Mouse (Mus musculus) limb, embryonic 14.5 days (tissue): ENCODE results near the gene Yars2. TPM values are rescaled to one million over a fixed set of nuclear protein-coding genes. Genes with fewer than 3 reads are reported as not detected.

ENCODE experiments used
- ATAC-seq: fragments of 200-750 bp; cut with Nextera tagmentation; 2 replicates; pipeline ENCODE4 v1.8.0; 2017; ENCODE audit warnings: low read depth, moderate number of reproducible peaks, moderate TSS enrichment; ENCODE audit not compliant: low FRiP score
- DNase-seq: peaks from one replicate; pipeline ENCODE4 v3.0.0-alpha.2; 2015; ENCODE audit warnings: low spot score
- H3K27ac ChIP-seq: fragments of 300-500 bp; sonication (generic); replicated peaks from 2 replicates; pipeline ENCODE4 v1.5.1; 2014; ENCODE audit warnings: low read depth, mild to moderate bottlenecking, low read length, moderate library complexity, mixed read lengths
- H3K27me3 ChIP-seq: fragments of 300-500 bp; sonication (generic); 2 replicates; pipeline ENCODE4 v1.6.1; 2014; ENCODE audit warnings: low read length, mixed read lengths; ENCODE audit not compliant: control insufficient read depth, insufficient read depth
- H3K36me3 ChIP-seq: fragments of 300-500 bp; sonication (generic); 2 replicates; pipeline ENCODE4 v1.6.1; 2014; ENCODE audit warnings: mild to moderate bottlenecking, low read length, moderate library complexity, mixed read lengths; ENCODE audit not compliant: control insufficient read depth, insufficient read depth
- H3K4me1 ChIP-seq: fragments of 300-500 bp; sonication (generic); 2 replicates; pipeline ENCODE4 v1.6.1; 2014; ENCODE audit warnings: antibody characterized with exemption, low read length, mixed read lengths; ENCODE audit not compliant: control insufficient read depth, insufficient read depth
- H3K4me2 ChIP-seq: fragments of 300-500 bp; sonication (generic); replicated peaks from 2 replicates; pipeline ENCODE4 v1.6.1; 2014; ENCODE audit warnings: low read depth, mild to moderate bottlenecking, low read length, moderate library complexity; ENCODE audit not compliant: severe bottlenecking
- H3K4me3 ChIP-seq: fragments of 300-500 bp; sonication (generic); replicated peaks from 2 replicates; pipeline ENCODE4 v1.5.1; 2014; ENCODE audit warnings: low read length
- H3K9ac ChIP-seq: fragments of 300-500 bp; sonication (generic); 2 replicates; pipeline ENCODE4 v1.6.1; 2014; ENCODE audit warnings: mild to moderate bottlenecking, low read depth, low read length, moderate library complexity; ENCODE audit not compliant: severe bottlenecking
- H3K9me3 ChIP-seq: fragments of 300-500 bp; sonication (generic); 2 replicates; pipeline ENCODE4 v1.6.1; 2016; ENCODE audit warnings: low read length; ENCODE audit not compliant: control insufficient read depth
- POLR2A ChIP-seq: fragments of 200-500 bp; IDR thresholded peaks from 2 replicates; pipeline ENCODE4 v1.8.0; 2012; ENCODE audit warnings: inconsistent platforms, mild to moderate bottlenecking, moderate library complexity, borderline replicate concordance; ENCODE audit not compliant: insufficient read depth, insufficient read length; ENCODE audit errors: extremely low read depth
- WGBS: fragments of 180-500 bp; shearing (Covaris S2); extraction: QIAGEN DNeasy Blood & Tissue Kit; methylation state at CpG from one replicate; pipeline ENCODE4 v1.1.7; 2014; 5-methylcytosine and 5-hydroxymethylcytosine counted together
- polyA plus RNA-seq, 2 experiments: library from polyadenylated mRNA; depleted of rRNA in 1 of 2; stranded (reverse) in 1 of 2; unstranded in 1 of 2; fragments of >200 nt; fragmentation: Nextera tagmentation in 1 of 2; extraction: Ambion mirVana in 1 of 2; gene quantifications; 2 replicates each; pipeline versions ENCODE4 v1.2.1 to v1.2.3; 2012 to 2014

The Yars2 gene
- polyA plus RNA-seq, 2 experiments = 31.4 to 37.2 TPM

- Histone ChIP-seq H3K4me2 (no peak overlapping the region), H3K9ac (no peak overlapping the region), H3K27me3 (no peaks in the 10 kb centered on the region), H3K36me3 (no peaks in the 10 kb centered on the region), H3K4me1 (no peaks in the 10 kb centered on the region), H3K9me3 (no peaks in the 10 kb centered on the region), H3K4me3 (no peak overlapping the region), H3K27ac (no peak overlapping the region)
- DNase-seq = no peak
- WGBS = 89% methylated on average over 5 of the region's 5 CpGs
- no peak for ATAC-seq
- TF ChIP-seq POLR2A = no peak
Measured at GRCm38 (mm10) chr16:16260882-16261281, 41.9 kb upstream of the Yars2 start.

DNA sequence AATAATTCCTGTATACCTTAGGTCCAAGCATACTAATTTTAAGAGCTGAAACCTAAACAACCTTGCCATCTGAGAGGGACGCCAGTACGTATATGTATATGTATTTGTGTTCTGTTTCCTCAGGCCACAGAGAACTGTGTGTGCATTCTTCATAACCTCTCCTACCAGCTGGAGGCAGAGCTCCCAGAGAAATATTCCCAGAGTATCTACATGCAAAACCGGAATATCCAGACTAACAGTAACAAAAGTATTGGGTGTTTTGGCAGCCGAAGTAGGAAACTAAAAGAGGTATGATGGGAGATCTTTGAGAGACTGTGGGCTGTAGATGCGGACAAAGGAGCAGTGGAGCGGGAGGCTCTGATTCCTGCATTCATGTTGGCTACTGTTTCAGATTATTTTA, 41.3 kb upstream of the Yars2 start:
- no peak overlapping the region for H3K4me2 ChIP-seq
- H3K9me3 ChIP-seq = no peaks in the 10 kb centered on the region
- no peaks in the 10 kb centered on the region for H3K27me3 ChIP-seq
- no peak for DNase-seq
- no peak for ATAC-seq
- no peak overlapping the region for H3K4me3 ChIP-seq
- no peaks in the 10 kb centered on the region for H3K36me3 ChIP-seq
- H3K27ac ChIP-seq = no peak overlapping the region
- WGBS = 85% methylated on average over 6 of the region's 6 CpGs
- H3K9ac ChIP-seq = no peak overlapping the region
- no peak for TF ChIP-seq POLR2A
- no peaks in the 10 kb centered on the region for H3K4me1 ChIP-seq

DNA sequence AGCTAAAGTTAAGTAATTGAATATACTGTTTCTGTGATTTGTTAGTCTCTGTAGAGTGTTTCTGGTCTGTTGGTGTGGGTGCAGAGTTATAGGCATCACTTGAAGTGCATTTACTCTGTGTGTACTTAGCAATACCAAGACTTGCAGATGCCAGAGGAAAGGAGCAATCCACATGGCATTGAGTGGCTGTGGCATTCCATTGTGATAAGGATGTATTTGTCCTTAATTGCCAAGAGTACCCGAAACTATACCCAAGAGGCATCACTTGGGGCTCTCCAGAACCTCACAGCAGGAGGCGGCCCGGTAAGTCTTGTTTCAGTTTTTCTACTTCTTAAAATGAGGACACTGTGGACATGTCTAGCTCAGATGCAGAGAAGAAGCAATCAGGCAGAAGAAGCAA, 40.3 kb upstream of the Yars2 start:
- Histone ChIP-seq H3K4me3 (no peak overlapping the region), H3K27me3 (no peaks in the 10 kb centered on the region), H3K36me3 (no peaks in the 10 kb centered on the region), H3K27ac (no peak overlapping the region), H3K9ac (no peak overlapping the region), H3K4me1 (no peaks in the 10 kb centered on the region), H3K9me3 (no peaks in the 10 kb centered on the region), H3K4me2 (no peak overlapping the region)
- DNase-seq = no peak
- 76% methylated on average over 3 of the region's 3 CpGs for WGBS
- TF ChIP-seq POLR2A = no peak
- no peak for ATAC-seq

- no peak for TF ChIP-seq POLR2A
- whole genome bisulfite sequencing = 31% methylated on average over 3 of the region's 3 CpGs
- no peak overlapping the region for H3K4me3 ChIP-seq
- H3K9ac ChIP-seq = no peak overlapping the region
- H3K4me1 ChIP-seq = no peaks in the 10 kb centered on the region
- H3K4me2 ChIP-seq = no peak overlapping the region
- no peak for ATAC-seq
- no peaks in the 10 kb centered on the region for H3K9me3 ChIP-seq
- no peaks in the 10 kb centered on the region for H3K36me3 ChIP-seq
- no peaks in the 10 kb centered on the region for H3K27me3 ChIP-seq
- DNase-seq = no peak
- no peak overlapping the region for H3K27ac ChIP-seq
Measured at GRCm38 (mm10) chr16:16272978-16273377, 29.8 kb upstream of the Yars2 start.

DNA sequence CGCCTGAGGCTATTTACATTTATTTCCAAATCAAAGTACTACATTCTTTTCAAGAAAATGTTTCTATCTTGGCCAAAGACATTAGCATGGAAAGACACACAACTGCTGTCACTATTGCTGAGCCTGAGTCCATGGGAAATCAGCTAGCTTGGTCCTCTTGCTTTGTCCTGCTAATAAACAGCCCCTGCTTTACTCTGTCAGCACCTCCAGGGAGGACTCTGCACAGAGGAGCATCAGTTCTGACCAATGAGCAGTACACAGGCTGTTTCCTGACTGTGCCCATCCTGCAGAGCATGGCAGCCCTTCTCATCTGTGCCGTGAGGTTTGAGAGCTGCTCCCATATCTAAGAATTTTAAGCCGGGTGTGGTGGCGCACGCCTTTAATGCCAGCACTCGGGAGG, 29.0 kb upstream of the Yars2 start:
- H3K27ac ChIP-seq = no peak overlapping the region
- no peaks in the 10 kb centered on the region for H3K9me3 ChIP-seq
- H3K4me2 ChIP-seq = no peak overlapping the region
- TF ChIP-seq POLR2A = no peak
- ATAC-seq (no peak), DNase-seq (no peak)
- no peak overlapping the region for H3K4me3 ChIP-seq
- 84% methylated on average over 6 of the region's 6 CpGs for WGBS
- no peaks in the 10 kb centered on the region for H3K27me3 ChIP-seq
- no peaks in the 10 kb centered on the region for H3K36me3 ChIP-seq
- H3K4me1 ChIP-seq = no peaks in the 10 kb centered on the region
- H3K9ac ChIP-seq = no peak overlapping the region
